Mouse (Mus musculus) myocyte (in vitro differentiated cells): ENCODE results near the gene Spag6.

Source experiments
- CEBPB ChIP-seq: IDR thresholded peaks from 2 replicates; pipeline ENCODE4 v1.6.1; 2011; ENCODE audit warnings: mild to moderate bottlenecking, moderate library complexity; ENCODE audit not compliant: poor library complexity, insufficient read depth, severe bottlenecking
- MAX ChIP-seq: IDR thresholded peaks from one replicate; pipeline ENCODE4 v1.6.1; 2011; ENCODE audit warnings: low read depth, mild to moderate bottlenecking, control low read depth
- POLR2A ChIP-seq: IDR thresholded peaks from one replicate; pipeline ENCODE4 v1.6.1; 2011; ENCODE audit warnings: low read depth, mild to moderate bottlenecking, control low read depth, moderate library complexity; ENCODE audit not compliant: insufficient read length
- SRF ChIP-seq: IDR thresholded peaks from one replicate; pipeline ENCODE4 v1.6.1; 2011; ENCODE audit warnings: low read depth; ENCODE audit not compliant: control insufficient read depth, insufficient read length
- TCF12 ChIP-seq: IDR thresholded peaks from one replicate; pipeline ENCODE4 v1.6.1; 2011; ENCODE audit warnings: mild to moderate bottlenecking, control low read depth; ENCODE audit not compliant: poor library complexity, insufficient read depth, severe bottlenecking
- TCF3 ChIP-seq: IDR thresholded peaks from one replicate; pipeline ENCODE4 v1.6.1; 2011; ENCODE audit warnings: low read depth, control low read depth; ENCODE audit not compliant: insufficient read length
- USF1 ChIP-seq: IDR thresholded peaks from one replicate; pipeline ENCODE4 v1.6.1; 2011; ENCODE audit warnings: low read depth, mild to moderate bottlenecking, control low read depth, moderate library complexity

DNA sequence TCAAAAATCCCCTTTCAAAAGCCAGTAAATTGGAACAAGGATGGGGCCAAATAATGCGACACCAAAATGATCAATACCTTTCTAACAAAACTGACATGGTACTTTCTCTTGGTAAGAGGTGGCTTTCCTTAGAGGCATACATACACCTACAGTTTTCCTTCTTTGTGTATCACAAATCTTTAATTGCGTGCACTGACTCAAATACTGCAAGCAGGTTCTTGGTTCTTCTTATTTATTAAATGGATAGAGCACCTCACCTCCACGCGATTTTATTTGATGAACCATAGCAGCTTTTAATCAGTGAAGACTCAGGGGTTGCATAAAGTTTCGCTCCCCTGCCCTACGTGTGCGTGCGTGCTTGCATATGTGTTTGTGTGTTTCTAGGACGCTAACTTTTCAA lies 3.1 kb upstream of the Spag6 start:
- TF ChIP-seq MAX = no peak
- no peak for TF ChIP-seq TCF12
- TF ChIP-seq SRF = no peak
- TF ChIP-seq CEBPB = no peak
- no peak for TF ChIP-seq USF1
- no peak for TF ChIP-seq TCF3
- no peak for TF ChIP-seq POLR2A
